Mouse (Mus musculus) kidney, postnatal 4 days (tissue): ENCODE results near the gene Bex1.
"Not testable (repeated sequence)": the region's sequence is repeated elsewhere in the genome, so short reads cannot be mapped to it uniquely, and the experiment has no call there.

Source experiments
- DNase-seq, 2 experiments: peaks; one replicate each; pipeline ENCODE4 v3.0.0; 2021; ENCODE audit warnings: mixed read lengths in 2 of 2

Bex1 gene

GRCm38 (mm10) chrX:136214729-136215677, at the start of gene Bex1, which contains the start of gene Tceal7:
Bex1 (minus strand) TSS chrX:136215513.
Tceal7 (plus strand) TSS chrX:136214779.
- not testable (repeated sequence) for DNase-seq

GRCm38 (mm10) chrX:136252023-136252729, 36.9 kb upstream of the Bex1 start:
- DNase-seq = no peak

DNA sequence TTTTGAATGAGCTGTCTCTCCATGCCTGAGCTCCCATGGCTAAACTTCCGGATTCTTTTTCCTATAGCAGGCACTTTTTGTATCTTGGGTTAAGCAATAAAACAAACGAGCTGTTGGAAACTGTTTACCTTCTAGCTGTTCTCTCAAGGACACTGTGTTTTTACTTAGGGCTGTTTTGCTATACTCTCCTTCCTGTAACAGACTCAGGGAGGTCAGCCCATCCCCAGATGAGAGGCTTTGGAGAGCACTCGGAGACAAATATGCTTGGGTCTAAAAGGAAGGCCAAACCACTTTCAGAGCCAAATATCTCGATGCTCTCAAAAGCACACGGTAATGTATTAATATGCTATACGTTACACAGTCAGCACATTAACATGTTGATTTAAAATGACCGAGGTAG, 34.4 kb upstream of the Bex1 start:
- DNase-seq = no peak

GRCm38 (mm10) chrX:136248811-136249210, 33.5 kb upstream of the Bex1 start:
- DNase-seq = no peak

- peak; percentile 52 to 66 for DNase-seq
Measured at GRCm38 (mm10) chrX:136245521-136246071, 30.3 kb upstream of the Bex1 start.

DNA sequence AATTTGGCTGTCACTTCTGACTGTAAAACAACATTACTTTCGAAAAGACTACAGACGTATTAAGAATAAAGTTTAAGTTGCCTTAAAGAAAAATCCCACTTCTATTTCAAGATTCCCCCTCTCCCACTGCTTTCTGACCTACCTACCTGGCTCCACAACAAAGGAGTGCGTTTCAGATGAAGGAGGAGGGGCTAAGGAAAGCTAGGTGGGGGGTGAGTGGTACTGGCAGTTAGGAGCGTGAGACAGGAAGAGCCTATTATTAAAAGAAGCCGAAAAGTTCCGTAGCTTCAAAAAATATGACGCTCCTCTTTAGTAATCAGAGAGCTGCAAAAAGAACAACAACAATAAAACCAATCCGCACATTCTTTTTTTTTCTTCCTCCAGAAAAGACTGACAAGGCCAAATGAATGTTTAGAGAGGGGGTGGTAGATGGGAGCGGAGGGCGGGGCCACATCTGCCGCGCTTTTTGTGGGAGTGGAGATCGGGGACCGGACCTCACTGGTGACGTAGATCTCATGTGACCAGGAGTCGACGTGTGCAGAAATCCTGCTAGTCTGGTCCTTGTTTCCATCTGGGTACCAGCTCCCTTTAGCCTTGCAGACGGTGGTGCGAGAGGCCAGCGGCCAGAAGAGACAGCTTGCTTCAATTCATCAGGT, 29.4 kb upstream of the Bex1 start, which contains the start of gene Tceal9:
Tceal9 (plus strand) TSS at position 506 of the 656 bp plus-strand sequence.
- DNase-seq = peak; percentile 81 to 87

- no peak for DNase-seq
Measured at GRCm38 (mm10) chrX:136243181-136243580, 27.9 kb upstream of the Bex1 start.

DNA sequence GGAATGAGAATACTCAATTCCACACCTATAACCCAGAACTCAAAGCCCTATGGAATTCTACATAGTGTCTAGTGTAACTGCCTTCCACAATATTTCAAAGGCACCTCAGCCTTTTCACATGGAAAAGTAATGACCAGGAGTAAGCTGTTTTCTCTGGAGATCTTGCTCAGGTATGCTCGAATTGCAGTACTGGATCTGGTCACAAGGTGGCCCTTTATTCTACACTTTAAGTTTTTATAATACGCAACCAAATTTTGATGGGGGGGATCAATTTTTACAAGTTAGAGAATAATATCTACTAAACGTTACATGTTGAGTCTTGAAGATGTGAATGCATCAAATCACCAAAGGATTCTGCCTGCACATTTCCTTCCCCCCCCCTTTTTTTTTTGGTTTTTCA, 22.8 kb upstream of the Bex1 start:
- DNase-seq = peak; percentile 54 to 60

DNA sequence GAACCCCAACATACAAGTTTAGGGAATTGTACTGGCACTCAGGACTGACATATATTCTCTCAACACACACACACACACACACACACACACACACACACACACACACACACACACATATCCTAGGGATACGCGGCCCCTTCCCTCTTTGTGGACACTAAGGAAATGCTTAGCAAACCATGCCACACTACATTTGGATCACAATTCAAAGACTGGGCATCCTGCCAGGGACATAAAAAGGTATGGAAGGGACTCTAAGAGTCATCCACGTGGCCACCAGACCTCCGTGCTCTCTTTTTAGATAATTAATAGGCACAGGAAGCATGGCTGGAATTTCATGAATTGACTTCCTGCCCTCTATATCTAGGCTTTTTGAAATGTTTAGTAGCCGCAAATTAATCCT, 12.5 kb upstream of the Bex1 start:
- peak; percentile 29 to 46 for DNase-seq

DNA sequence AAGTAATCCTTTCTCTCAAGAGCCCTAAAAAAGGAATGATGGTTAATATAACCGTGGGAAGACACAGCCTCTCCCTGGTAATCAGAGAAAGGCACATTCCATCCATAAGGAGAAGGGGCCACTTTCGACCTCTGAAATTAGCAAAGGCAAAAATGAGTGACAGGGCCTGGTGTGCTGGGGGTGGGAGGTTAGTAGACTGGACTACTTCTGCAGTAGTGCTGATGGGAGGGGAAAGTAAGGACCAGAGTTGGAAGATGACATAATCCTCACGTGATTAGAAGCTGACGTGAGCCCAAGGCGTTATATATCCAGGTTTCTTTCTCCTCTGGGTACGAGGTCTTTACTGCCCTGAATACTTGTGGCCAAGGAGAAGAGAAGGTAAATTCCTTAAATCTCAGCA, 8.4 kb upstream of the Bex1 start:
- DNase-seq = no peak

- DNase-seq = no peak
Measured at GRCm38 (mm10) chrX:136216303-136216702, 990 bp upstream of the Bex1 start.

DNA sequence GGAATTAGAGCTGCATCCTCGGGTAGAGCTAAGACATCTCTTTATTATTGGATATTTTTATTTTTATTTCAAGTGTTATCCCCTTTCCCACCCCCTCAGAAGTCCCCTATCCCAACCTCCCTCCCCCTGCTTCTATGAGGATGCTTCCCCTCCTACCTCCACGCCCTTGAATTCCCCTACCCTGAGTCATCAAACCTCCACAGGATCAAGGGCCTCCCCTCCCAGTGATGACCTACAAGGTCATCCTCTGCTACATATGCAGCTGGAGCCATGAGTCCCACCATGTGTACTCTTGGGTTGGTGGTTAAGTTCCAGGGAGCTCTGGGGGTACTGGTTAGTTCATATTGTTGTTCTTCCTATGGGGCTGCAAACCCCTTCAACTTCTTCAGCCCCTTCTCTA, 1.9 kb downstream of the Bex1 start:
- DNase-seq = no peak

DNA sequence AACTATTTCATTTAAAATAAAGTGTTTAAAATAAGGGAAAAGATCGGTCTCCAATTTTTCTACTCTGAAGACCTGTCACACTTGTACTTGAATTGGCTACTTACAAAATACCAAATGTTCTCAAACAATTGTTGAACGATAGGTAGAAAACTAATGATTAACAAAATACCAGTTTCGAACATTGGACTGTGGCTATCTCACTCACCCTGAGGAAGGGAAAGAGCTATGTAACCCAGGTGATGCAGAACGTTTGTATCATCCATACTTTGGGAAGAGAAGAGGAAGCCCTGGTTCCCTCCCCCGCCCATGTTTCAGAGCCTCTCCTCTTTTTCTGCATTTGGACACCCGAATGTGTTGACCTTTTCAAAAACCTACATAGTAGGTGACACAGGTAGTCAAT, 10.9 kb downstream of the Bex1 start:
- DNase-seq = no peak

GRCm38 (mm10) chrX:136203664-136204066, 11.6 kb downstream of the Bex1 start, which contains the start of gene Tceal5:
Tceal5 (minus strand) TSS chrX:136203876.
- peak; percentile 12 to 13 for DNase-seq

- no peak for DNase-seq
Measured at GRCm38 (mm10) chrX:136203257-136203656, 12.1 kb downstream of the Bex1 start.

- peak; percentile 54 to 65 for DNase-seq
Measured at GRCm38 (mm10) chrX:136196873-136197272, 18.4 kb downstream of the Bex1 start.

DNA sequence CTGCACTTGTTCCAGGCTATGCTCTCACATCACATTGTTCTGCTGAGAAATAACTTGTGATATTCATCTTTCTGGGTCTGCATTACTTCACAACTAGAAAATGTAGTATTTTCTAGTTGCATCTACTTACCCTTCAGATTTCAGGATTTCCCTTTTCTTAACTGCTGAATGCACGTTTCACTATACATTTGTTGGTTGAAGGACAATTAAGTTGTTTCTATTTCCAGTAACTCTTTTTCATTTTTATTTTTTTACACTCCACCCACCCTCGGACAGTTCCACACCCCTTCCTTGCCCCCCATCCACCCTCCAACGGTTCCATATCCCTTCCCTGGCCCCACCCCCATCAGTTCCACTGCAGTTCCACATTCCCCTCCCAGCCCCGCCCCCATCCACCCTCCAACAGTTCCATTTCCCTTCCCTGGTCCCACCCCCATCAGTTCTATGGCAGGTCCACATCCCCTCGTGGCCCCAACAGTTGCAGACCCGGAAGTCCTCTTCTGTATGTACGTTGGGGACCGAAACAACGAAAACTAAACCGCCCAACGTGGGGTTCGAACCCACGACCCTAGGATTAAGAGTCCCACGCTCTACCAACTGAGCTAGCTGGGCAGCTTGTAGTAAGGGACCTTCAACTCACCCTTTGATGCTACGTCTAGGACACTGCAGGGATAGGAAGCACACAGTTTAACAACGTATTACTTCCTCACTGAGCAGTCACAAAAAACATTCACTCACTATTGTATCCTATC, 19.9 kb downstream of the Bex1 start:
- DNase-seq = no peak

DNA sequence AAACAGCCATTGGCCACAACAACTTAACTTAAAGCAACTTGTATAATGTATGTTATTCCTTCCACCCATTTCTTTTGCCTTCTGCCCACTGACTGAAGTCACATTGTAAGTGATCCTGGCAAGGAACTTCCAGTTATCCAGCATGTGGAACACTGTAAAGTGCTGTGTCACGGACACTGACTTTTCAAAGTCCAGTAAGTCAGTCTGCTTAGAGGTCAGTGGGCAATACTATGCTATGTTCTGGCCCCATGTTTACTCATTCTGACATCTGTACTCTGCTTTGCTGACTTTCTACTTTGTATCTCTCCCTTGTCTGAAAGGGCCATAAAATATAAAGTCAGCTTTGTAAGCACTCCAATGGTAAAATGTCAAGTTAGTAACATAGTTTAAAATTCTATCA, 32.2 kb downstream of the Bex1 start:
- no peak for DNase-seq

GRCm38 (mm10) chrX:136180897-136181553, 34.3 kb downstream of the Bex1 start:
- peak; percentile 13 to 15 for DNase-seq

GRCm38 (mm10) chrX:136172786-136173185, 42.5 kb downstream of the Bex1 start:
- no peak for DNase-seq

GRCm38 (mm10) chrX:136172118-136172551, 43.2 kb downstream of the Bex1 start, which contains the start of gene Tceal8:
Tceal8 (minus strand) TSS chrX:136172342.
- peak; percentile 82 to 88 for DNase-seq
